Mouse (Mus musculus) kidney, embryonic 14.5 days (tissue): ENCODE measurements around the gene Tfap2c. TPM values are rescaled to one million over a fixed set of nuclear protein-coding genes. Genes with fewer than 3 reads are reported as not detected.

Experiments
- ATAC-seq: fragments of 200-750 bp; cut with Nextera tagmentation; 2 replicates; pipeline ENCODE4 v1.8.0; 2017; ENCODE audit warnings: moderate number of reproducible peaks, mild to moderate bottlenecking, moderate TSS enrichment, moderate library complexity; ENCODE audit not compliant: low FRiP score, low TSS enrichment
- H3K27ac ChIP-seq: fragments of 300-500 bp; sonication (generic); 2 replicates; pipeline ENCODE4 v1.5.1; 2014; ENCODE audit warnings: low read depth, mild to moderate bottlenecking, low read length, moderate library complexity, mixed read lengths
- H3K27me3 ChIP-seq: fragments of 300-500 bp; sonication (generic); 2 replicates; pipeline ENCODE4 v1.6.1; 2014; ENCODE audit warnings: mild to moderate bottlenecking, low read length; ENCODE audit not compliant: control insufficient read depth, insufficient read depth
- H3K36me3 ChIP-seq: fragments of 300-500 bp; sonication (generic); 2 replicates; pipeline ENCODE4 v1.6.1; 2014; ENCODE audit warnings: low read length, mixed read lengths; ENCODE audit not compliant: control insufficient read depth, insufficient read depth
- H3K4me1 ChIP-seq: fragments of 300-500 bp; sonication (generic); 2 replicates; pipeline ENCODE4 v1.6.1; 2014; ENCODE audit warnings: low read length, mixed read lengths; ENCODE audit not compliant: control insufficient read depth, insufficient read depth
- H3K4me2 ChIP-seq: fragments of 300-500 bp; sonication (generic); replicated peaks from 2 replicates; pipeline ENCODE4 v1.6.1; 2014; ENCODE audit warnings: low read depth, mild to moderate bottlenecking, low read length
- H3K4me3 ChIP-seq: fragments of 300-500 bp; sonication (generic); 2 replicates; pipeline ENCODE4 v1.5.1; 2014; ENCODE audit warnings: mild to moderate bottlenecking, low read length
- H3K9ac ChIP-seq: fragments of 300-500 bp; sonication (generic); 2 replicates; pipeline ENCODE4 v1.6.1; 2014; ENCODE audit warnings: low read depth, mild to moderate bottlenecking, low read length, moderate library complexity
- H3K9me3 ChIP-seq: fragments of 300-500 bp; sonication (generic); 2 replicates; pipeline ENCODE4 v1.6.1; 2016; ENCODE audit warnings: low read length; ENCODE audit not compliant: control insufficient read depth
- WGBS: fragments of 180-500 bp; shearing (Covaris S2); extraction: QIAGEN DNeasy Blood & Tissue Kit; methylation state at CpG from one replicate; pipeline ENCODE4 v1.1.7; 2014; 5-methylcytosine and 5-hydroxymethylcytosine counted together
- polyA plus RNA-seq: library from polyadenylated mRNA; unstranded; fragments of >200 nt; fragmentation: Nextera tagmentation; extraction: Ambion mirVana; gene quantifications from 2 replicates; pipeline ENCODE4 v1.2.1, GENCODE M21; 2014

The Tfap2c gene
- polyA plus RNA-seq, 1 experiment from 2014 or later: 0.66 TPM

DNA sequence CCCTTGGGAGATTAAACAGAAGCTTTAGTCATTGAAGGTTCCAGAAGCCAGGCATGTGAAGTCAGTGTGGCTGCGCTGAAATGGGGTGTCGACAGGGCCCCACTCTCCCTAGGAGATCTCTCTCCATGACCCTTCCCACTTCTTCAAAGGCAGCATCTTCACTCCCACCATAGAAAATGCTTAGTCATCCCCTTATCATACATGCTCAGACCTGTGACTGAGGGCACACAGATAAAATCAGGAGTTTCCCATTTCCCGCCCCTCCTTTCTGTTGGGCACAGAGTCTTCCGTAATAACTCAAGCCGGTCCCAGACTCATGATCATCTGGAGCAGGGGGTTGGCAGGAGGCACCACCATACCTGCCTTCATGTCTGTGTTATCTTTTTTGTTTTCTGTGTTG, 41.4 kb downstream of the Tfap2c start:
- no peaks in the 10 kb centered on the region for H3K9me3 ChIP-seq
- no peak overlapping the region for H3K27ac ChIP-seq
- no peaks in the 10 kb centered on the region for H3K4me1 ChIP-seq
- H3K36me3 ChIP-seq: no peaks in the 10 kb centered on the region
- 77% methylated on average over 5 of the region's 5 CpGs for WGBS
- no peak overlapping the region for H3K9ac ChIP-seq
- H3K27me3 ChIP-seq: no peaks in the 10 kb centered on the region
- ATAC-seq: no peak
- H3K4me2 ChIP-seq: no peak overlapping the region
- H3K4me3 ChIP-seq: no peak overlapping the region

DNA sequence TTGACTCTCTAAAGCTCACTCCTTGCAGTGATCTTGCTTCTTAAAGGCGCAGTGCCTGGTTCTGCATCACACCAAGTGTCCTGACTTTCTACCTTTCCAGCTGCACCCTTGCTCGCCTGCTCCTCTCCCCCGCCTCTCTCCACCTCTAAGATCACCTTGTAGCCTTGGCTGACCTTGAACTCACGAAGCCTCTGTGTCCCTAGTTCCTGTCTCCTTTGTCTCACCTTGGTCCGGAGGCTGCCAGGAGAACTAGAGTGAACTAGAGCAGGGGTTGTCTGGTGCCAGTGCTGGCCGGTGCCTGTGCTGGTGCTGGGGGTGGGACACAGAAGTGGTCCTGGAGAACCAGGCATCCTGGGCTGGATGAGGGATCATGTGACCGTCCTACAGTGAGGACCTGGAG, 44.9 kb downstream of the Tfap2c start:
- 82% methylated on average over 7 of the region's 7 CpGs for WGBS

DNA sequence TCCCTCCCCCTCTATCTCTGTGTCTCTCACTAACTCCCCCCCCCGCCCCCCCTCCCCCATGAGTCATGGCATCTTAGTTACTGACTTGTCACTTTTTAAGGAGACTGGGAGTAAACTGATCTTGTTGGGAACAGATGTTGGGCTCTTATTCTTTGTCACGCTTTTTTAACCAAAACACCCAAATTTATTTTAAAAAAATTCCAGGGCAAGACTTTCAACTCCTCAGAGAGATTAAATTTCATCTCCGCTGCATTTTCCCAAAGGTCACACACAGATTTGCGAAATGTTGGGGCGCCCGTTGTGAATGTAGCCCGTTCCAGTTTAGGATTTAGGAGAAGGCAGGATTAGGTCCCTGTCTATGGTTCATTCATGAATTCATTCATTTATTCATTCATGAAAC, 47.7 kb downstream of the Tfap2c start:
- no peak for ATAC-seq
- H3K27me3 ChIP-seq: no peaks in the 10 kb centered on the region
- H3K4me3 ChIP-seq: no peak overlapping the region
- 41% methylated on average over 7 of the region's 7 CpGs for WGBS
- no peaks in the 10 kb centered on the region for H3K4me1 ChIP-seq
- no peak overlapping the region for H3K27ac ChIP-seq
- H3K9ac ChIP-seq: no peak overlapping the region
- H3K36me3 ChIP-seq: no peaks in the 10 kb centered on the region
- no peaks in the 10 kb centered on the region for H3K9me3 ChIP-seq
- no peak overlapping the region for H3K4me2 ChIP-seq

More for the DNA sequence above, 44.9 kb downstream of the Tfap2c start:
- no peaks in the 10 kb centered on the region for H3K9me3 ChIP-seq
- H3K27ac ChIP-seq: no peak overlapping the region
- no peaks in the 10 kb centered on the region for H3K36me3 ChIP-seq
- H3K27me3 ChIP-seq: no peaks in the 10 kb centered on the region
- no peak overlapping the region for H3K4me2 ChIP-seq
- H3K4me3 ChIP-seq: no peak overlapping the region
- no peaks in the 10 kb centered on the region for H3K4me1 ChIP-seq
- H3K9ac ChIP-seq: no peak overlapping the region
- ATAC-seq: no peak

DNA sequence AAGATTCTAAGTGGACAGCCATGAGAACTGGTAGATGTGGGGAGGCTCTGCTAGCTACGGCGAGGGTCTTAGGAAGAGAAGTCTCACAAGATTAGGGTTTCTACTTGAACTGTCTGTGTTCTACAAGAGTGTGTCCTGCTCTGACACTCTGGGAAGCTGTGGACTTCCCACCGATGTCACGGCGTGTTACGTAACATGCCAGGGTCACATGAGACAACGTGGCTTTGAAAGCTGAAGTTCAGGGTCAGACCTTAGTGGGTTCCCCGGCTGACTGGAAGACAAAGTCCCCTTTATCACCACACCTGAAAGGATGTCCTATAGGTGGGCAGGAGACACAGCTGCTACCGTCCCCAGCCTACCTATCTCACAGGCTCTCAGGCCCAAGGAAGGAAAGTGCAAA, 48.5 kb downstream of the Tfap2c start:
- no peak for ATAC-seq
- H3K9ac ChIP-seq: no peak overlapping the region
- H3K9me3 ChIP-seq: no peaks in the 10 kb centered on the region
- no peak overlapping the region for H3K4me2 ChIP-seq
- H3K36me3 ChIP-seq: no peaks in the 10 kb centered on the region
- H3K27ac ChIP-seq: no peak overlapping the region
- H3K4me3 ChIP-seq: no peak overlapping the region
- no peaks in the 10 kb centered on the region for H3K27me3 ChIP-seq
- H3K4me1 ChIP-seq: no peaks in the 10 kb centered on the region
- WGBS: 88% methylated on average over 9 of the region's 9 CpGs

DNA sequence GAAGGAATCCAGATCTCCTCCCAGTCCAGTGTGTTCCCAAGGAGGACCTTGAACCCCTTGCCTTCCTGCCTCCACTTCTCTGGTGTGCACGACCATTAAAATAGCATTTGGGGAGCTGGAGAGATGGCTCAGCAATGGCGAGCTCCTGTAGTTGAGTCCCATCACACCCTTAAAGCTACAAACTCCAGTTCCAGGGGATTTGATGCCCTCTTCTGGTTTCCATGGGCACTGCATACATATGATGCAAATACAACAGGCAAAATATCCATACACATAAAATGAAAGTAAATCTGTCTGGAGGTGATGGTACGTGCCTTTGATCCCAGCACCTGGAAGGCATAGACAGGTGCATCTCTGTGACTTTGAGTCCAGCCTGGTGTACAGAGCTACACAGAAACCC, 55.2 kb downstream of the Tfap2c start:
- Histone ChIP-seq H3K4me3 (no peak overlapping the region), H3K27me3 (no peaks in the 10 kb centered on the region), H3K4me1 (no peaks in the 10 kb centered on the region), H3K9ac (no peak overlapping the region), H3K36me3 (no peaks in the 10 kb centered on the region), H3K4me2 (no peak overlapping the region), H3K27ac (no peak overlapping the region), H3K9me3 (no peaks in the 10 kb centered on the region)
- 91% methylated on average over 3 of the region's 3 CpGs for WGBS
- ATAC-seq: no peak

DNA sequence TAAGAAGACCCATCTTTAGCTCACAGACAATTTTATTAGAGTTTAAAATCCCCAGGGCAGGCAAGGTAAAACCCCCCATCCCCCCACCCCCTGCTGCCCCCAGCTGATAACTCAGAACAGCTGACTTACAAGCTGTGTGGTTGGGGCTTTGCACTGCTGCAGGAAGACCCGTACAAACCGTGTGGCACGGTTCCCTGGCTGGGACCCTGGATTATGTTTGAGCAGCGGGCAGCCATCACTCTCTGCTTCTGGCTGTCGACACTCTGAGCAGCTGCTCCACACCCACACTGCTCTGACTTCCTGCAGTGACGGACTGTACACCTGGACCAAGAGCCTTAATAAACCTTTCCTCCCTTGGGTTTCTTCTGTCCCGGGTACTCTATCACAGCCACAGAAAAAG, 56.2 kb downstream of the Tfap2c start:
- no peak overlapping the region for H3K9ac ChIP-seq

DNA sequence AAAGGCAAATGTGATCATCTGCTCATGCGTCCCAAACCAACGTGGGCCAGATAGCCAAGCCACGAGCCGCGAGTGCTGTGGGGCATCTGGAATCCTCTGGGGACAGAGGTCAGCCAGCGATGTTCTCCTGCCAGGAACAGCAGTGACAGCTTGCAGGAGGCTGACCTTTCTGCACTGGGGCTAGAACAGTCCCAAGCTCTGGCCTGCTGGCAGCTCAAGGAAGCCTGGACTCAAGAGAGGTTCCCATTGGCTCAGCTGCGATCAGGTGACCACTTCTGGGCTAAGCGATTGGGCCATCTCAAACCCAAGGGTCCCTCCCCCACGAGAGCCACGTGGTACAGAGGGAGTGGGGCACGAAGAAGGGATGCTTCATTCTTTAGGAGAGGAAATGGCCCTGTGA, 58.3 kb downstream of the Tfap2c start:
- no peak overlapping the region for H3K9ac ChIP-seq
- no peaks in the 10 kb centered on the region for H3K27me3 ChIP-seq
- no peak; the same call in 1 of the 2 replicates for ATAC-seq
- H3K4me1 ChIP-seq: no peaks in the 10 kb centered on the region
- H3K27ac ChIP-seq: no peak overlapping the region
- 75% methylated on average over 11 of the region's 11 CpGs for WGBS
- no peaks in the 10 kb centered on the region for H3K36me3 ChIP-seq
- no peaks in the 10 kb centered on the region for H3K9me3 ChIP-seq
- no peak overlapping the region for H3K4me3 ChIP-seq
- H3K4me2 ChIP-seq: no peak overlapping the region

More for the DNA sequence above, 56.2 kb downstream of the Tfap2c start:
- no peak overlapping the region for H3K4me2 ChIP-seq
- no peak overlapping the region for H3K4me3 ChIP-seq
- no peaks in the 10 kb centered on the region for H3K9me3 ChIP-seq
- H3K27ac ChIP-seq: no peak overlapping the region
- no peaks in the 10 kb centered on the region for H3K4me1 ChIP-seq
- WGBS: 58% methylated on average over 7 of the region's 7 CpGs
- H3K36me3 ChIP-seq: no peaks in the 10 kb centered on the region
- no peak for ATAC-seq
- no peaks in the 10 kb centered on the region for H3K27me3 ChIP-seq

Other genes starting within 250 kb of the Tfap2c start
- 6.5 and 7.1 TPM in 2 replicates for gene Fam210b, start 204.0 kb upstream of the Tfap2c start, polyA plus RNA-seq
- 126 and 136 TPM in 2 replicates for gene Aurka, start 179.1 kb upstream of the Tfap2c start, polyA plus RNA-seq
- 35.1 and 49.5 TPM in 2 replicates for gene Cstf1, start 178.9 kb upstream of the Tfap2c start, polyA plus RNA-seq
- 0.19 and 0.57 TPM in 2 replicates for gene Cass4, start 155.8 kb upstream of the Tfap2c start, polyA plus RNA-seq
- 64.0 and 74.4 TPM in 2 replicates for gene Rtf2, start 109.0 kb upstream of the Tfap2c start, polyA plus RNA-seq
- 0.77 and 1.0 TPM in 2 replicates for gene Gcnt7, start 91.0 kb upstream of the Tfap2c start, polyA plus RNA-seq
- gene Fam209, start 77.1 kb upstream of the Tfap2c start, polyA plus RNA-seq: 0.40 TPM in 1 of 2 replicates, not detected in the other